Mouse (Mus musculus): ENCODE data around the gene Galnt17.
A peak's percentile ranks its signal among the peaks of the same experiment; 100 is the strongest.

The Galnt17 gene

DNA sequence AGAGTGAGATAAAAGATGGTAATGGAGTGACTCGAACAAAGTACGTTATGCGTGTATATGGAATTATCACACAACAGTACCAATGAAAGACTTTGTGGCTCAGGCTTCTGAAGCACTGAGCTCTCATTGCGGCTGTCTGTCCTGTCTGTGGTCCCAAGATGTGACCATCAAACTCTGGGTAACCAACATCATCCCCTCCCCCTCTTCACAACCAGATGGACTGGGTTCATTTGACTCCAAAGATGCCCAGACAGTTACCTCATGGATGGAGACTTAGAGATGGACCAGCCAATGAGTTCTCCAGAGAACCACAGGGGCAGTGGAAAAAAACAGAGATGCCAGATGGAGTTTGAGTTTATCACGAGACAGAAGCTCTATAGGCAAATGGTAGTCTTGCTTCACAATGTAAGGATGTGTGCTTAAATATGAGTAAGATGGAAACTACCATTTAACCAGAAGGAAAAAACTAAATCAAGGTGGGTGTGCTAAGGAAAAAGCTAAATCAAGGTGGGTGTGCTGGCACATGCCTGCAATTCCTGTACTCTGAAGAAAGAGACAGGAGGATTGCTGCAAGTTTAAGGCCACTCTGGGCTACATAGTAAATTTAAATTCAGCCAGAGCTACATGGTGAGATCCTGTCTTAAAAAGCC, 190.8 kb downstream of the Galnt17 start:
- no peak for DNase-seq

DNA sequence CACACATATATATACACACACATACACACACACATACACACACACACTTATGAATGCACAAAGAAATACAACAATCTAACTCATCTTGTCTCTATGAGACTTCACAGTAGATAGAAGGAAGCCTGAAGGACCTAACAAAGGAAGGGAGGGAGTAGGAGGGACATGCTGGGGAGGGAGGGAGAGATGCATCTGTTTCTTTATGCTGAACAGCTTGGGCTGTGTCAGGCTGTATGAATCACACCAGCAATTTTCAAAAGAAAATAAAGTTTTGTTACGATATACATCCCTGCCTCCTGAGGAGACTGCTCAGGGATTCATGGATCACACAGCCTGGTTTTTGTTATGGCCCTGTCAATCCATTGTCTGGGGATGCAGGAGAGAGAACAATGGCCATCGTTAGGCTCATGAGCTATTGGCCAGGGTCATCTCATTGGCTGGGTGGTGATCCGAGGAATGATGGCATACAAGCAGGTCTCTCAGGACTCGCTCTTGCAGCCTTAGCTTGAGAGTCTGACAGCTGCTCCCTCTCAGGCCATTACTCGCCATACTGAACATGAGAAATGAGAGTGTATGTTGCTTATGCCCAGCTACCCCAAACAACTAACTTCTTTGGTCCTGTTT, 194.3 kb downstream of the Galnt17 start:
- peak; percentile 27 for DNase-seq

DNA sequence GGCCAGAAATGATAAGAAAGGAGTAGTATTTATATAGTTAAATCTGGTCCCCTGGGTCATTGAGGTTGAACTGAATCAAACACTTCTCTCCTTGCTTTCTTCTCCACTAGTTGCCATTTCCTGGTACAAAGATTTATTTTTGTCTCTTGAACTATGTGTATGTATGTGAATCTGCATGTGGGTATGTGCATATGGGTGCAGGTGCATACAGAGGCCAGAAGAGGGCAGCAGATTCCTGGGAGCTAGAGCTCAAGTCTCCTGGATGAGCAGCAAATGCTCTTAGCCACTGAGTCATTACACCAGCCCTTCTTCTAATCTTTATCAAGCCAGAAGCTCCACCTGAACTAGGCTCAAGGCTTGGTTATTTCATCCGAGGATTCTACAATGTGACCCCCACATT, 201.1 kb downstream of the Galnt17 start:
- DNase-seq = no peak

DNA sequence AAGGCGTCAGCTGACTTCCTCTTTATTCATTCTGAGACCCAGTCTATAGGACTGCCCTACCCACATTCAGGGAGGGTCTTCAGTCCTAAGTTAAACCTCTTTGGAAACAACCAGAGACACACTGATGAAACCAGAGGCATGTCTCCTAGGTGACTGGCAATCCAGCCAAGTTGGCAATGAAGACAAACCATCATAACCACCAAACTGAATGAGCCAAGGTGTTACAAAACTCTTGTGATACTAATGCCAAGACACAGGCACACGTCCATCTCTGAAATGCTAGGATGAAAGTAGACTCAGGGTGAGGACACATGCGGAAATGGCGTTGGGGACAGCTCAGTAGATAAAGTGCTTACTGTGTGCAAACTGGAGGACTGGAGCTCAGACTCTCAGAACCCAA, 211.5 kb downstream of the Galnt17 start:
- DNase-seq = no peak

DNA sequence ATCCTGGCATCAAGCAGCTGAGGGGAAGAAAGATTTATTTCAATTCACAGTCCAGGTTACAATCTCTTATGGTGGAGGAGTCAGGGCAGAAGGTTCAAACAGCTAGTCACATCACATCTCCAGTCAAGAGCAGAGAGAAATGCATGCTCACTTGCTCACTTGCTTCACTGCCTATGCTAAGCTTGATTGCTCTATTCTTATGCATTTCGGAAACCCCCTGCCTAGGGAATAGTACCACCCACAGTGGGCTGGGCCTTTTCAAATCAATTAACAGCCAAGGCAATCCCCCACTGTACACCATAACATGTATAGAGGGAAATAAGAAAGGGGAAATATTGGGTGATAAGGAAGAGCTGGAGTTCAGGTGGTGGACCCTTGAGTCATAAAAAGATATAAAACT, 212.7 kb downstream of the Galnt17 start:
- DNase-seq = no peak

DNA sequence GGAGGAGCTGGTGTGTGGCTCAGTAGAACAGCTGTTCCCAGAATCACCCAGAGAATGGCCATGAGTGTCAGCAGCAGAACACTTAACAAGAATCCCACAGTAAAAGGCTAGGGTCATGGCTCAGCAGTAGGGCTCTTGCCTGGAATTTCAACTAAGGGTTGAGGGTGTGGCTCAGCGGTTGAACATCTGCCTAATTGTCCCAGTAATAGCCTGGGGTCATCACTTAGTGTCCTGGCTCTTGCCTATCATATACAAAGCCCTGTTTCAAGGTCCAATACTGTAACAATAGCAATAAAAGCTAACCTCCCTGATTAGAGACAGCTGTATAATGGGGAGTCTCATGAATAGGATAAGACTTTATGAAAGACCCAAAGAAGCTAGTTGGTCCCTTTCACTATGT, 213.5 kb downstream of the Galnt17 start:
- no peak for DNase-seq

DNA sequence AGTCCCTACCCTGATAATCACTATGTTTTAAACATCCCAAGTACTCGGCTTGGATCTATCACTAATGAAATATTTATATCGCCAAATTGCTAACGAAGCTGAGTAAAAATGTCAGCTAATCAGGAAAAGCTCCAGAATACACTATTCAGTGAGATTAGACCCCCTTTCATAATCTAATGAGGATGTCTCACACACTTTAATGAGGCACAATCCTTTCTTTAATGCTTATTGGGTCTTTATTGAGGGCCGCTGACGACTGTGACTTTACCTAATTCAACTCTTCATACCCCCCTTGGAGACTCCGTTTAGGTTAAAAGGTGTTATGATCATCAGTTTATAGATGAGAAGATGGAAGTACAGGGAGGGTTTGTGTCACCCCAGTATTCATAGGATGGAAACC, 214.2 kb downstream of the Galnt17 start:
- no peak for DNase-seq

DNA sequence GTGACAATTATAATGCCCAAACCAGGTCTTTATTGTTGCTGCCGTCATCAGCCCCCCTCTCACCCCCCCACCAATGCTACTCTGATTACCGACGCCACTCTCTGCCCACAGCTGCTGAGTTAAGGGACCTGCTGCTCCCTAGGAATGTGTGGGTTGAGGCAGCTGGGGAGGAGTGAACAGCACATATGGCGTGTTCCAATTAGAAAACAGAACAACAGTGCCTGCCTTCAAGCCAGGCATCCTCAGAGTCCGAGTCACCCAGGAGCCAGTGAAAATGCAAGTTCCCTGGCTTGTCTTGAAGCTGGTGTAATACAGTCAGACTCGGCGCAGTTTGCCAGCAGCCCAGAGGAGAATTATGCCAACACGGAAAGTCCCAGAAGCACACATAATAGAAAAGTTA, 218.4 kb downstream of the Galnt17 start:
- peak; percentile 51 for DNase-seq

DNA sequence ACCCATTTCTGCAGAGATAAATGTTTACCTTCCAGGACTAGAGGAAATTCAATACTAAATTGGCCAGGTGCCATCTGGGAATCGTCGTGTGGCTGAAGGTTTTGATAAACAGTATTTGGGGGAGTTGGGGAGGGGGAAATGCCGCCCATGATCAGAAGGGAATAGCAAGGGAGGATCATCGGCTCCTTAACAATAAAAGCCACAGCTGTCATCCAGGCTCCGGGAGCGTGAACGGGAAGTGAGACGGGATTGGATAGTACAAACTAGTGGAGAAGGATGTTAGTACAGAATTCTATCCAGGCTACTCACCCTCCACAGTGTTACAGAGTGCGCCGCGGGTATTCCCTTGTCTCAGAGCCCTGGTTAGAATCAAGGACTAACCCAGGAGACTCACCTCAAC, 219.4 kb downstream of the Galnt17 start:
- no peak for DNase-seq

DNA sequence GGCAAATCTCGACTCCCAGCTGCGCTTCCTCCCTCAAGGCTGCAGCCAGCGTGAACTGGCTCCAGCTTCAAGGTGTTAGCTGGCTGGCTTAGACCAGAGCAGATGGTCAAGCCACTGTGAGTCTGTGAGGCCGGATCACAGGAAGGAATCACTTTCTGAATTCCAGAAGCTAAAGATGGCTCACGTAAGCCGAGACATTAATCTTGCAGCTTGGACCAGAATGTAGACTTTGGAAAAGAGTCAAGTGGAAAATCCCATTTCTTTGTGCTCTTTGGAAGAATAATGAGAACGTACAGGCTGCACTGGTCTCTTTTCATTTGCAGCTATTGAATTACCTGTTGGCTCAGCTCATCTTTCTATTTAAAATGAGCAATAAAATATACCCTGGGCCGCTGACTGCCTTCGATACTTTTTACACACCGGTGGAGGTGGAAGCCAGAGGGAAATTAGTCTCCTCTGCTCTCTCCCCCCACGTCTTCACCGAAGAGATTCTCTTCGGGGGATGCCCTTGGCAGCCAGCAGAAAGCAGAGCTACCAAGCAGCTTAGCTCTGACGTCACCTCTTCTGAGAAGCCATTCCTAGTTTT, 225.1 kb downstream of the Galnt17 start:
- peak; percentile 30 for DNase-seq

DNA sequence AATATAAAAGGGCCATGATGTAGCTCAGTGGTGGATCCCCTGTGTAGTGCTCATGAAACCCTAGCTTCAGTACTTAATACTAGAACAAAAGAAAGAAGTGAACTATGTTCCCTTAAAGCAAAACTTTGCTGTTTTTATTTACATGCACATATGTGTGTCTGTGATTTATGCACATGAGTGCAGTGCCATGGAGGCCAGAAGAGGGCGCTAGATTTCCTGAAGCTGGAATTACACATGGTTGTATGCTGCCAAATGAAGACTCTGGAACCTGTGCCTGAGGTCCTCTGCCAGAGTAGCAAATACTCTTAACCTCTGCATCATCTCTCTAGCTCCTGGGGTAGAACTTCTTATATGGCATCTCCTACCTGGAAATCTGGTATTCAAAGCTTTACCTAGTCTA, 230.6 kb downstream of the Galnt17 start:
- DNase-seq = no peak

DNA sequence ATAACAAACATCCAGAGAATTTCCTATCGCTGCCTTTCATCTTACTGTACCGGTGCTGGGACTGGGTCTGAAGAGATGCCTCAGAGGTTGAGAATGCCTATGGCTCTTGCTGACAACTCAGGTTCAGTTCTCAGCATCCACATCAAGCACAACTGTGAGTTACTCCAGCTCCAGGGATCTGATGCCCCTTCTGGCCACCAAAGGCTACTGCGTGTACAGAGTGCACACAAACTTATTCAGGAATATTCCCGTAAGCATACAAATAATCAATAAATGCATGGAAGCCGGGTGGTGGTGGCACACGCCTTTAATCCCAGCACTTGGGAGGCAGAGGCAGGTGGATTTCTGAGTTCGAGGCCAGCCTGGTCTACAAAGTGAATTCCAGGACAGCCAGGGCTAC, 232.5 kb downstream of the Galnt17 start:
- no peak for DNase-seq

DNA sequence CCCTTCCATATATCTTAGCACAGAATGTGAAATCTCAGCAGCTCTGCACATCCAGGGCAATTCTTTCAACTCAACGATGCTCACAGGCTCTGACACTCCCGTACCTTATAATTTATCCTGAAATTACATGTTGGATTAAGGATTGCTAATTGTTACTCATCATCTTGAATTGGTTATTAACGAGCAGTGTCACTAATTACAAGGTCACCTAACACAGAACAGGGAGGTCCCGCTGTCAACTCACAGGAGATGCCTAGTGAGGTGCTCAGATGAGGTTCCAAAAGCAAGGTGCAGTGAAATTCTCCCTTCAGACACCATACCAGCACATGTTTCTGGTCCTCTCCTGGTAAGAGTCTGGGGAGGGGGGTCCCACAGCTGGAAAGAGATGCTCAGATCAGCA, 234.0 kb downstream of the Galnt17 start:
- DNase-seq = no peak

DNA sequence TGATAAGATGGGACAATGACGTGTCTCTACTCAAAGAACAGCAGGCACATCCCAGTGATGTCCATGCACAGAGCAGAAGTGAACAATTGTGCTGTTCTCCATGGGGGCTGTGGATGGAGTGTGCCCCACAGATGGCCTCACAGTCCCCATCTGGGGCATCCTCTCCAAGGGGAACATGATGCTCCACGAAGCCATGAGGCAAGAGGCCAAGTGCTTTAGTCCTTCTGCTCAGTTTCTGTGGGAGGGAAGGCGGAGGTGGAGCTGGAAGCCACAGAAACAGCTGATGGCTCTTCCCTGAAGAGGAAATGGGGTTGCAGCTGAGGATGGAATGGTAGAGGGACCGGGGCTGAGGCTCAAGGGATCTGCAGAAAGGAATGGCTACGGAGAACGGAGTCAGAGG, 243.1 kb downstream of the Galnt17 start:
- peak; percentile 40 for DNase-seq

DNA sequence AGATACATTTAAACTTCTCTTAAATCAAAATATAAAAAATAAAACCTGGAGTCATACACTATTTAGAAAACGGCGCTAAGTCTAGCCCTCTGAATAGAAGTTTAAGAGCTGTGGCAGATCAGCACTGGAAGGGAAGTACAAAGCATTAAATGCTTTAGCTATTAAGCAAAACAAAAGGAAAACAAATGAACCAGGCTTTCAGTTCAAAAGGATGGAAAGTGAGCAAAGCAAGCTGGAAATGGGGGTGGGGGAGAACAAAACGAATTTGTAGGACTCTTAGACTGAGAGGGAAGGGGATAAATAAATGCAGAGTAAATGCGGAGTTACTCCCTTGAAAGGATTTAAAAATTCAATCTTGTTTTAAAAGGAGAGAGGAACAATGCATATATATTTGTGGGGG, 259.8 kb downstream of the Galnt17 start:
- DNase-seq = no peak

DNA sequence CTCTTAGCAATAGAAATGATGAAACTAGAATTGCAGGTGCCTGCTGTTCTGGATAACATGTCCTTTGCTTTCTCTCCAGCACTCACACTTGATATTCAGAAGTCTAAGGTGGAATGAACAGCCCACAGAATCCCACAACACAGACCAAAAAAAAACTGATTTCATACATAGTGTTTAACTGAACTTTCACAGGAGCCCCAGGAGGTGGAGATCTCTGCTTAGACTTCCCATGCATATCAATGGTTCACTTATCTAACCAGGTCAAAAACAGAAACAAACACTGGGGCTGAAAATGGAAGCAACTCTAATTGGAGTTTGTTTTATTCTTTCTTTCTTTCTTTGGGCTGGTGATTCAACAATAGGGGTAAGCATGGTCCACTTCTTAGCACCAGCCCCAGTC, 265.2 kb downstream of the Galnt17 start:
- no peak for DNase-seq

DNA sequence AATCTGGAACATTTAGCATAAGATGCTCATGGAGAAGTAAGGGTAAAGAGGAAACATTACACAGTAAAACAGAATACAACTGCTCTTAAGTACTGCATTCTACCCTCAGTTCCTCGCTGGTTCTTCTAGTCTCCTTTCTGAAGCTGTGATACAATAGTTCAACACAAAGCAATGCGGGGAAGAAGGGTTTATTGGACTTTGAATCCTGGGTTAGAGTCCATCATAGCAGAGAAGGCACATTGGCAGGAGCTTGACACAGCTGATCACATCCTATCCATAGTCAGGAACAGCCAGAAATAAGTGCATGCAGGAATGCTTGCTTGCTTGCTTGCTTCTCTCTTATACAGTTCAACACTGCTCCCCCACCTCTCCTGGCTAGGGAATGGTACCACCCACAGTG, 267.9 kb downstream of the Galnt17 start:
- no peak for DNase-seq

DNA sequence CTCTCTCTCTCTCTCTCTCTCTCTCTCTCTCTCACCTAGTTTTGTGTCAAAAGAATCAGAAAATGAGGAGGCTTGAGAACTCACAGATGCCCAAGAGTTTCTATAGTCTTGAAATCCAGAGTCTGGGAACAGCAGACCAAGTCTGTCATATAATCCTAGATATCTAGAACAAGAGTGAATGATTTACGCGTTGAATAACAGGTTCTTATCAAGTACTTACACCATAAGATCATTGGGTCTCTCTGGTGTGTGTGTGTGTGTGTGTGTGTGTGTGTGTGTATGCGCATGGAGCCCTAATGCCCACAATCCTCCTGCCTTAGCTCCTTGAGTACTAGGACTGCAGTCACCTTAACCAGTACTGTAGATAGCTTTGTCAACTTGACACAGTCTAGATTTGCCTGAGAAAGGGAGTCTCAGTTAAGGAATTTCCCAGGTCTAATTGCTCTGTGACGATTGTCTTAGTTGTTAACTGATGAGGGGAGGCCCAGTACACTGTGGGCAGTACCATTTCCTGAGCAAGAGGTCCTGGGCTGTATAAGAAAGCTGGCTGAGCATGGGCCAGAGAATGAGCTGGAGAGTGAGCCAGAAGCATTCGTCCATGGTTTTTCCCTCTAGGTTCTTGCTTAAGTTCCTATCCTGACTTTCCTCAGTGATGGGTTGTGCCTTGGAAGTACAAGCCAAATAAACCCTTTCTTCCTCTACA, 268.5 kb downstream of the Galnt17 start:
- DNase-seq = no peak

DNA sequence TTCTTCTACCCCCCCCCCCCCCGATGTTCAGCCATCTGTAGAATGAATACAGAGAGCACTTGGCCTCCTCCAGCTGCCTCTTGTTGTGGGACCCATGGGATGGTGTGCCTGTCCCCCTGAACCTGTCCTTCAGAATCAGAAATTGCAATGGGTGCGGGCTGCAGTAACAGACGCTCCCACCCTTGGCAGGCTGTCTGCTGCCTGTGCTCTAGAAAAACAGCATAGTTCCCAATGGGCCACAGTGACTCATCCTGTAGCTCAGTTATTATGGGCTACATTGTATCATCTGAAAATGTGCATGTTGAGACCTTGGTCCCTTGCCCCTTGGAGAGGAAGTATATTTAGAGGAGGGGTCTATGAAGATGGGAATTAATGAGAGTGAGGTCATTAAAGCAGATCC, 283.8 kb downstream of the Galnt17 start:
- DNase-seq = no peak

DNA sequence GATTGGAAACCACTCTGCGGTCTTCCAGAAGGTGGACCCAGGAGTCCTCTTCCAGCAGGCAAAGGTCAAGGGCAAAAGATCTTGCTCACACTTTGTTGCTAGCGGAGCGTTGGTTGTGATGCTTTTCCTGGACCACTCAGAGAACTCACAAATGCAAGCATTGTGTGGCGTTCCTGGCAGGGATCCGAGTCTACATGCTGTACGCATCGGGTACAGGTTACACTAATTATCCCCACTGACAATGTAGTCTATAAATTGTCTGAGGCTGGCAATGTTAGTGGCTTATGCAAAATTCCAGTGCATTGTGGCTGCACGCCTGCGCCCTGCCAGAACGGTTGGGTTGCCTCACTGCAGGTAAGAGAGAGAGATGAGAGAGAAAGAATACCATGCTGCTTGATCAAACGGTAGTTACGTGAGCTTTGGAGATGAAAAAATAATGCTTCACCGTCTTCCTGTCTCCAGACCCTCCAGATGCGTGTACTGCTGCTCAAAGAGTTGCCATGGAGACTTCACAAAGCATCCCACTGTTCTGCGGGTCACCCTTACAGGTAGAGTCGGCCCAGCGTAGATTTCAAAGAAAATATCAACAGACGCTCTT, 285.8 kb downstream of the Galnt17 start:
- no peak for DNase-seq

DNA sequence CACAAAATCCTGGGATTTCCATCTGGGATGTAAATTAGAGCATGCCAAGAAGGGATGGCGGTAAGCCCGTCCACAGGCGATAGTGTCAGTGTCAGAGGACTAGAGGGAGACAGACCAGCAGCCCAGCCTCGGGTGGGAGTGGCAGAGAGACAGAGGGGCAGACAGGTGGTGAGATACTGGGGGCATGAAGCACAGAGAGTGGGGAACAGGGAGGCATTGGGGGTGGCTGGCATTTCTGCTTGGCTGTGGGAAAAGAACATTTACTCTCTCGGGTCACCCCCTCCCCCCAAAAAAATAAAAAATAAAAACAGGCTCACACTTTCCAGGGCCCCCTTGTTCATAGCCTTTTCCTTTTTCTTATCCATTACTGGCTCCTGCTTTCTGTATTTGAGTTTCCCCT, 287.4 kb downstream of the Galnt17 start:
- DNase-seq = no peak

DNA sequence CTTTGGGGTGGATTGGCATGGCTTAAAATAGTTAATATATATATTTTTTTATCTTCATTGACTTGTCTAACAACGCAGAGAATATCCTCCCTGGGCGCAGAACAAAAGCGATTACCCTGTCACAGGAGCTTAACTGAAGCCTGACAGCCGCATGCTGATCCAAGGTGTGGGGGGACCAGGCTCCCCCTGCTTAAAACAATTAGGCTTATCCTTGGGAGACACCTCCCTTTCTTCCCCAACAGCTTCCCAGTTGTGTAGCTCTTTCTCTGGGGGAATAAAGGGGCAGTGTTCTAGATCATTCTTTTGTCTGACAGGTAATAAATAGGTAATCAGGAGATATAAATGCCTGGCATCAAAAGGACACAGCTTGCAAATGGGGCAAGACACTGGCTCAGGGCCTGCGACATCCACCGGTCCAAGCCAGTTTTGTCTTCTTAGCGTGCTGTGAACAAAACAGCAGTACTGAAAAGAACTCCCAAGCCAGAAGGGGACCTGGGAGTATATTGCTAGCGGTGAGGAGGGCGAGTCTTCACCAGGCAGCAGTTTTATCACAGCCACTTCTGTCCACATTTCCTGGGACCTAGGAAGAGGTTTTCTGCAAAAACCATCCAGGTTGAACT, 288.8 kb downstream of the Galnt17 start:
- no peak for DNase-seq

DNA sequence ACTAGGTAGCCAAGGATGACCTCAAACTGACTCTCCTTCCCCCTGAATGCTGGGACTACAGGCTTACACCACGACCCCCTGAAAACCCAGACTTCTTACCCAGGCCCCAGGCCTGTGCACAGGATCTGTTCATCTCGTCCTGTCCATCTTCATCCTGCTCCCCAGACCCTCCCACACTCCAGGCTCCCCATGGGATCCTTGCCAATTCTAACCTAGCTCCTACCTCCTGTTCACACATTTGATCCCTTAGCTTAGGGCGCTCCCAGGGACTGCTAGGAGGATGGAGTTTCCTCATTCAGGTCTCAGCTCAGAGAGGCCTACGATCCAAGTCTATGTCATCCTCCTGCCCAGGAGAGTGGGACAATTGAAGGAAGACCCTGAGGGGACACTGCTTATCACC, 292.2 kb downstream of the Galnt17 start:
- no peak for DNase-seq
